Mouse (Mus musculus) kidney, postnatal 0 days (tissue): ENCODE measurements around the gene Lix1l. TPM values are rescaled to one million over a fixed set of nuclear protein-coding genes. Genes with fewer than 3 reads are reported as not detected.

ENCODE experiments used
- ATAC-seq: fragments of 200-750 bp; cut with Nextera tagmentation; replicated peaks from 2 replicates; pipeline ENCODE4 v1.8.0; 2017; ENCODE audit warnings: low read depth, moderate number of reproducible peaks, moderate TSS enrichment, moderate library complexity; ENCODE audit not compliant: low FRiP score
- DNase-seq: peaks from one replicate; pipeline ENCODE4 v3.0.0-alpha.2; 2016; ENCODE audit warnings: low spot score
- H3K27ac ChIP-seq: fragments of 300-500 bp; sonication (generic); 2 replicates; pipeline ENCODE4 v1.5.1; 2014; ENCODE audit warnings: mild to moderate bottlenecking
- H3K27me3 ChIP-seq: fragments of 300-500 bp; sonication (generic); 2 replicates; pipeline ENCODE4 v1.6.1; 2014; ENCODE audit warnings: low read length, mixed read lengths; ENCODE audit not compliant: insufficient read depth
- H3K36me3 ChIP-seq: fragments of 300-500 bp; sonication (generic); 2 replicates; pipeline ENCODE4 v1.6.1; 2014; ENCODE audit warnings: low read length, mixed read lengths; ENCODE audit not compliant: insufficient read depth
- H3K4me1 ChIP-seq: fragments of 300-500 bp; sonication (generic); replicated peaks from 2 replicates; pipeline ENCODE4 v1.6.1; 2014; ENCODE audit warnings: antibody characterized with exemption, low read length, mixed read lengths; ENCODE audit not compliant: insufficient read depth
- H3K4me2 ChIP-seq: fragments of 300-500 bp; sonication (generic); 2 replicates; pipeline ENCODE4 v1.6.1; 2014; ENCODE audit warnings: mild to moderate bottlenecking, low read length, moderate library complexity, mixed read lengths
- H3K4me3 ChIP-seq: fragments of 300-500 bp; sonication (generic); replicated peaks from 2 replicates; pipeline ENCODE4 v1.5.1; 2014; ENCODE audit warnings: low read depth, low read length
- H3K9ac ChIP-seq: fragments of 300-500 bp; sonication (generic); 2 replicates; pipeline ENCODE4 v1.6.1; 2014; ENCODE audit warnings: low read depth, low read length
- H3K9me3 ChIP-seq: fragments of 300-500 bp; sonication (generic); replicated peaks from 2 replicates; pipeline ENCODE4 v1.6.1; 2016; ENCODE audit warnings: low read length, inconsistent platforms, mixed read lengths
- CTCF ChIP-seq: IDR thresholded peaks from 2 replicates; pipeline ENCODE4 v1.5.1; 2016; ENCODE audit warnings: antibody characterized with exemption, low read depth, mild to moderate bottlenecking, moderate library complexity
- WGBS: fragments of 180-500 bp; shearing (Covaris S2); extraction: QIAGEN DNeasy Blood & Tissue Kit; methylation state at CpG from one replicate; pipeline ENCODE4 v1.1.7; 2014; 5-methylcytosine and 5-hydroxymethylcytosine counted together
- polyA plus RNA-seq: library from polyadenylated mRNA; unstranded; fragments of >200 nt; fragmentation: Nextera tagmentation; extraction: Ambion mirVana; gene quantifications from 2 replicates; pipeline ENCODE4 v1.2.1, GENCODE M21; 2015

The Lix1l gene
- polyA plus RNA-seq, 1 experiment from 2014 or later: 4.9 TPM

GRCm38 (mm10) chr3:96576005-96576658 is 24.8 kb upstream of the Lix1l start:
- H3K9ac ChIP-seq: 0 out of 2 replicates have a peak overlapping the region, but pooled peaks have one; percentile 3
- H3K36me3 ChIP-seq: no peaks in the 10 kb centered on the region
- DNase-seq (peak; percentile 97), ATAC-seq (peak; percentile 50)
- WGBS: 22% methylated on average over 14 of the region's 14 CpGs
- peak overlapping the region; percentile 19 for H3K4me2 ChIP-seq
- H3K9me3 ChIP-seq: no peaks in the 10 kb centered on the region
- H3K4me3 ChIP-seq: no peak overlapping the region
- H3K27me3 ChIP-seq: no peaks in the 10 kb centered on the region
- peak overlapping the region; percentile 90 for H3K27ac ChIP-seq
- TF ChIP-seq CTCF: no peak
- H3K4me1 ChIP-seq: peaks cover 17% of the 10 kb centered on the region; the same call in 1 of the 2 replicates

- peak; percentile 92 for ATAC-seq
- Histone ChIP-seq H3K4me3 (0 out of 2 replicates have a peak within 1 kb of the TSS, but pooled peaks have one; percentile 0), H3K9me3 (no peaks in the 10 kb centered on the region), H3K9ac (0 out of 2 replicates have a peak within 1 kb of the TSS, but pooled peaks have one; percentile 42), H3K4me2 (peak within 1 kb of the TSS; percentile 19), H3K36me3 (no peaks in the 10 kb centered on the region), H3K27ac (peak within 1 kb of the TSS; percentile 90), H3K27me3 (no peaks in the 10 kb centered on the region), H3K4me1 (peaks cover 17% of the 10 kb centered on the region; the same call in 1 of the 2 replicates)
- TF ChIP-seq CTCF: no peak; the same call in 1 of the 2 replicates
- 8% methylated on average over 17 of the region's 17 CpGs for whole genome bisulfite sequencing
- DNase-seq: peak; percentile 99
Observed at GRCm38 (mm10) chr3:96576690-96577541, 24.0 kb upstream of the Lix1l start, which contains the start of gene Gm16253. Gene Gm16253 (plus strand): TSS chr3:96576984.

GRCm38 (mm10) chr3:96577566-96577965 is 23.4 kb upstream of the Lix1l start:
- H3K36me3 ChIP-seq: no peaks in the 10 kb centered on the region
- H3K9me3 ChIP-seq: no peaks in the 10 kb centered on the region
- 35% methylated on average over 4 of the region's 4 CpGs for WGBS
- DNase-seq (peak; percentile 80), ATAC-seq (no peak)
- peak overlapping the region; percentile 90 for H3K27ac ChIP-seq
- H3K4me2 ChIP-seq: peak overlapping the region; percentile 19; the same call in 1 of the 2 replicates
- no peak for TF ChIP-seq CTCF
- no peak overlapping the region for H3K4me3 ChIP-seq
- no peaks in the 10 kb centered on the region for H3K27me3 ChIP-seq
- 0 out of 2 replicates have a peak overlapping the region, but pooled peaks have one; percentile 42 for H3K9ac ChIP-seq
- peaks cover 17% of the 10 kb centered on the region; the same call in 1 of the 2 replicates for H3K4me1 ChIP-seq

- ATAC-seq: no peak
- H3K4me3 ChIP-seq: no peak overlapping the region
- no peaks in the 10 kb centered on the region for H3K27me3 ChIP-seq
- H3K4me2 ChIP-seq: no peak overlapping the region
- peak overlapping the region; percentile 15; the same call in 1 of the 2 replicates for H3K27ac ChIP-seq
- no peak for DNase-seq
- H3K9me3 ChIP-seq: no peaks in the 10 kb centered on the region
- no peaks in the 10 kb centered on the region for H3K36me3 ChIP-seq
- TF ChIP-seq CTCF: no peak
- WGBS: 77% methylated on average over 12 of the region's 12 CpGs
- no peak overlapping the region for H3K9ac ChIP-seq
- H3K4me1 ChIP-seq: peaks cover 17% of the 10 kb centered on the region; the same call in 1 of the 2 replicates
Observed at GRCm38 (mm10) chr3:96578561-96579238, 22.2 kb upstream of the Lix1l start.

- H3K9me3 ChIP-seq: no peaks in the 10 kb centered on the region
- TF ChIP-seq CTCF: no peak
- no peak overlapping the region for H3K27ac ChIP-seq
- H3K4me1 ChIP-seq: peaks cover 17% of the 10 kb centered on the region; the same call in 1 of the 2 replicates
- ATAC-seq (no peak), DNase-seq (no peak)
- H3K4me2 ChIP-seq: peak overlapping the region; percentile 50; the same call in 1 of the 2 replicates
- H3K9ac ChIP-seq: no peak overlapping the region
- WGBS: 71% methylated on average over 4 of the region's 4 CpGs
- H3K27me3 ChIP-seq: no peaks in the 10 kb centered on the region
- no peak overlapping the region for H3K4me3 ChIP-seq
- H3K36me3 ChIP-seq: no peaks in the 10 kb centered on the region
Observed at GRCm38 (mm10) chr3:96579239-96579750, 21.7 kb upstream of the Lix1l start.
